Mouse (Mus musculus) spleen, postnatal 36 days (tissue): ENCODE data around the gene Scn9a.

Experiments used
- DNase-seq, 2 experiments: peaks; one replicate each; pipeline ENCODE4 v3.0.0; 2022; ENCODE audit warnings: low spot score in 2 of 2, mixed read lengths in 1 of 2

Gene Scn9a

DNA sequence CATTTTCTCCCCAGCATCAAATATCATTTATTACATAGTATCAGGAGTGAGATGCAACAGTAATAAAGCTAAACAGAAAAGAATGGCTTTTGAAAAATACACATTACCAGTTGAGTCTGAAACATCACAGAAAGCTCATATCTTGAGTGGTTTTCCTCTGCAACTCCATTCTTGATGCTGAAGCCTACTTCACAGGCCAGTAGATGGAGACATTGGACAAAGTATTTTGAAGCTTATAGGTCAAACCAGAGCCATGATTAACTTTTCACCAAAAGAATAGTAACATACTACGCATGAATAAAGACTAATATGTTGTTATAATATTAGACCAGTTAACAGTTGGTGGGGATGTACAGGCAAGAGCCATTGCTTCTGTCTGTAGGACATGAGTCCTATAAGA lies 172.3 kb downstream of the Scn9a start:
- no peak for DNase-seq

GRCm38 (mm10) chr2:66440711-66441110 lies 194.1 kb downstream of the Scn9a start, which contains the start of gene Scn1a:
Scn1a (minus strand) TSS chr2:66440840.
- no peak for DNase-seq

- DNase-seq: no peak
Observed at GRCm38 (mm10) chr2:66439764-66440471, 194.8 kb downstream of the Scn9a start.

DNA sequence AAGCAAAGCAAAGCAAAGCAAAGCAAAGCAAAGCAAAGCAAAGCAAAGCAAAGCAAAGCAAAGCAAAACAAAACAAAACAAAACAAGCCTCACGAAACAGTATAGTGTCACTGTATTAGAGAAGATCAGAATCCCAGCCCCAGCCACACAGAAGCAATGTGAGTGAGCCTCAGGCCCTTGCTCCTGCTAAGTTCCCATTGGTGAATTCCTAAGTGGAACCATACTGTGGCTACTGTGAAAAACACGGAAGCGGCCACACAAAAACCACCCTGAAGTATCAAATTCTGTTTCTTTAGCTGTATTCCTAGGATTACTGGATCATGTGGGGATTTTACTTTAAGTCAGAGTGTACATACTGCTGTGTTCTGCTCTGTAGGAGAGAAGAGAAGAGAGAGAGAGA lies 198.5 kb downstream of the Scn9a start:
- no peak for DNase-seq
